Mouse (Mus musculus): ENCODE results near the gene Tcl1.
A peak's percentile ranks its signal among the peaks of the same experiment; 100 is the strongest.
"Not testable (repeated sequence)": the region's sequence is repeated elsewhere in the genome, so short reads cannot be mapped to it uniquely, and the experiment has no call there.

Gene Tcl1

GRCm38 (mm10) chr12:105222601-105223319 is at the start of gene Tcl1:
Gene Tcl1, minus strand, starts transcription at chr12:105222793.
- no peak for DNase-seq (ENCODE audit: low read depth, low spot score)

GRCm38 (mm10) chr12:105271016-105271965 is 48.7 kb upstream of the Tcl1 start:
- DNase-seq (ENCODE audit: low read depth, low spot score): no peak

GRCm38 (mm10) chr12:105267076-105267475 is 44.5 kb upstream of the Tcl1 start:
- DNase-seq (ENCODE audit: low read depth, low spot score): no peak

- peak; percentile 3 for DNase-seq (ENCODE audit: low read depth, low spot score)
Measured at GRCm38 (mm10) chr12:105266096-105266495, 43.5 kb upstream of the Tcl1 start.

GRCm38 (mm10) chr12:105259221-105259620 is 36.6 kb upstream of the Tcl1 start:
- no peak for DNase-seq (ENCODE audit: low read depth, low spot score)

GRCm38 (mm10) chr12:105258787-105259186 is 36.2 kb upstream of the Tcl1 start:
- peak; percentile 31 for DNase-seq (ENCODE audit: low read depth, low spot score)

- no peak for DNase-seq (ENCODE audit: low read depth, low spot score)
Measured at GRCm38 (mm10) chr12:105253796-105254195, 31.2 kb upstream of the Tcl1 start.

- DNase-seq (ENCODE audit: low read depth, low spot score): no peak
Measured at GRCm38 (mm10) chr12:105248763-105249233, 26.2 kb upstream of the Tcl1 start.

- no peak for DNase-seq (ENCODE audit: low read depth, low spot score)
Measured at GRCm38 (mm10) chr12:105239060-105239459, 16.5 kb upstream of the Tcl1 start.

- no peak for DNase-seq (ENCODE audit: low read depth, low spot score)
Measured at GRCm38 (mm10) chr12:105235091-105235490, 12.5 kb upstream of the Tcl1 start.

GRCm38 (mm10) chr12:105234362-105234761 is 11.8 kb upstream of the Tcl1 start:
- DNase-seq (ENCODE audit: low read depth, low spot score): no peak

- no peak for DNase-seq (ENCODE audit: low read depth, low spot score)
Measured at GRCm38 (mm10) chr12:105224621-105225320, 2.2 kb upstream of the Tcl1 start.

GRCm38 (mm10) chr12:105217101-105217760 is 5.4 kb downstream of the Tcl1 start:
- DNase-seq (ENCODE audit: low read depth, low spot score): no peak

- no peak for DNase-seq (ENCODE audit: low read depth, low spot score)
Measured at GRCm38 (mm10) chr12:105209231-105209630, 13.4 kb downstream of the Tcl1 start.

GRCm38 (mm10) chr12:105208441-105208840 is 14.2 kb downstream of the Tcl1 start:
- no peak for DNase-seq (ENCODE audit: low read depth, low spot score)

- no peak for DNase-seq (ENCODE audit: low read depth, low spot score)
Measured at GRCm38 (mm10) chr12:105207071-105207470, 15.5 kb downstream of the Tcl1 start.

GRCm38 (mm10) chr12:105201657-105202056 is 20.9 kb downstream of the Tcl1 start, which contains the start of gene Tcl1b4:
Gene Tcl1b4, plus strand, starts transcription at chr12:105201957.
- DNase-seq (ENCODE audit: low read depth, low spot score): not testable (repeated sequence)

- not testable (repeated sequence) for DNase-seq (ENCODE audit: low read depth, low spot score)
Measured at GRCm38 (mm10) chr12:105199684-105200497, 22.7 kb downstream of the Tcl1 start.

- DNase-seq (ENCODE audit: low read depth, low spot score): not testable (repeated sequence)
Measured at GRCm38 (mm10) chr12:105190743-105191142, 31.9 kb downstream of the Tcl1 start, which contains the start of gene Tcl1b3. Gene Tcl1b3, plus strand, starts transcription at chr12:105191043.

- not testable (repeated sequence) for DNase-seq (ENCODE audit: low read depth, low spot score)
Measured at GRCm38 (mm10) chr12:105188980-105189379, 33.6 kb downstream of the Tcl1 start.
